Mouse (Mus musculus): ENCODE measurements at regions not wholly inside any gene's neighbourhood (a gene's known extent, or its start where the extent isn't known, plus 50 kb on each side); places are given as distances from the start of the nearest gene placed in this dataset.

DNA sequence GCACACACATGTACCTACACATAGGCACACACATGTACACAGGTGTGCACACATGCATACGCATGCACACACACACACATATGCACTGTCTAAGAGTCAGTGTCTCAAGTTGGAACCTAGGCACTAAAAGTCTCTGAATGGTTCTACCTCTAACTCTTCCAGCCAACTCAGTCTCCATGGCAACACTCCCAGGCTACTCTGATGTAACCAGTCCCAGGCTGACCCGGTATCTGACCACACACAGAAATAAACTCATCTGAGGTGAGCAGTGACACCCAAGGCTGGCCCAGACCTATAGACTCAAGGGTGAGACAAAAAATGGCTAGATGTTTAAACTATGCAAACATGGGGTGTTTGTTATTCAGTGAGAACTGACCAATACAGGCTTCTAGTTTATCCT is 262.1 kb downstream of the Setd4 start:
- no peaks in the 10 kb centered on the region for H3K36me3 ChIP-seq (ENCODE audit: control insufficient read depth, insufficient read depth, low read length, poor library complexity, severe bottlenecking)
- no peak for DNase-seq (ENCODE audit: low read depth, low spot score)
- H3K9ac ChIP-seq (ENCODE audit: insufficient read depth, low read depth, low read length, poor library complexity, severe bottlenecking): no peak overlapping the region
- H3K27ac ChIP-seq (ENCODE audit: insufficient read depth, low read depth, low read length, poor library complexity, severe bottlenecking): no peak overlapping the region
- in situ Hi-C loops (cut with MboI; ENCODE audit: low sequenced_read_pairs in 2 of 2, unreplicated experiment in 2 of 2): no loop called here
- no peak overlapping the region for H3K4me3 ChIP-seq (ENCODE audit: insufficient read depth in 1 of 2, low read depth in 1 of 2, low read length in 2 of 2, poor library complexity in 1 of 2, severe bottlenecking in 1 of 2)
- no peaks in the 10 kb centered on the region for H3K9me3 ChIP-seq (ENCODE audit: control insufficient read depth, insufficient read depth, low read depth, low read length)
- TF ChIP-seq ZC3H11A (IDR thresholded peaks at IDR 0.05; ENCODE audit: borderline replicate concordance, low read depth, low read length) (no peak), ZNF384 (IDR thresholded peaks at IDR 0.05; ENCODE audit: low read depth, low read length) (no peak), MAFK (IDR thresholded peaks at IDR 0.05; ENCODE audit: insufficient read depth, low read depth, low read length) (no peak), CHD2 (IDR thresholded peaks at IDR 0.05; ENCODE audit: low read depth, low read length) (no peak), HCFC1 (IDR thresholded peaks at IDR 0.05; ENCODE audit: borderline replicate concordance, insufficient read depth, low read length) (no peak)
- no peaks in the 10 kb centered on the region for H3K4me1 ChIP-seq (ENCODE audit: control insufficient read depth in 2 of 2, insufficient read depth in 2 of 2, low read length in 2 of 2, poor library complexity in 1 of 2)

DNA sequence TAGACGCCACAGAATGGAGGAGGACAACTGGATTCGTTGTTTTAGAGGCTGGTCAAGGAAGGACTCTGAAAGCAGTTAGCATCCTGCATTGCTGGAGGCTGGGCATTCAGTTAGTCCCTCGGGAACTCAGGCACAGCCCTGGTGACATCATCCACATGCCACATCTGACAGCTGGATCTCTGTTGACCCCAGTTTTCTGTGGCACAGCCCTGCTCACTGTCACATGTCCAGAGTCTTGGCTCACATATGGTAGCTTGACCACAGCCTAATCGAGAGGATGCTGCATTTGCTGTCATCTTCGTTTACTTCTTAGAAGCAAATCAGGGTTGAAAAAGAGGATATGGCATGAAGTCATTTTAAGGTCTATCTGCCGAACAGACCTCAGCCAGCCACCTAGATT is 265.1 kb downstream of the Setd4 start:
- Histone ChIP-seq H3K27ac (ENCODE audit: insufficient read depth, low read depth, low read length, poor library complexity, severe bottlenecking) (no peak overlapping the region), H3K9me3 (ENCODE audit: control insufficient read depth, insufficient read depth, low read depth, low read length) (no peaks in the 10 kb centered on the region)
- TF ChIP-seq CHD2 (IDR thresholded peaks at IDR 0.05; ENCODE audit: low read depth, low read length): no peak
- no peak for TF ChIP-seq ZC3H11A (IDR thresholded peaks at IDR 0.05; ENCODE audit: borderline replicate concordance, low read depth, low read length)
- TF ChIP-seq HCFC1 (IDR thresholded peaks at IDR 0.05; ENCODE audit: borderline replicate concordance, insufficient read depth, low read length): no peak
- TF ChIP-seq ZNF384 (IDR thresholded peaks at IDR 0.05; ENCODE audit: low read depth, low read length): no peak
- TF ChIP-seq MAFK (IDR thresholded peaks at IDR 0.05; ENCODE audit: insufficient read depth, low read depth, low read length): no peak

DNA sequence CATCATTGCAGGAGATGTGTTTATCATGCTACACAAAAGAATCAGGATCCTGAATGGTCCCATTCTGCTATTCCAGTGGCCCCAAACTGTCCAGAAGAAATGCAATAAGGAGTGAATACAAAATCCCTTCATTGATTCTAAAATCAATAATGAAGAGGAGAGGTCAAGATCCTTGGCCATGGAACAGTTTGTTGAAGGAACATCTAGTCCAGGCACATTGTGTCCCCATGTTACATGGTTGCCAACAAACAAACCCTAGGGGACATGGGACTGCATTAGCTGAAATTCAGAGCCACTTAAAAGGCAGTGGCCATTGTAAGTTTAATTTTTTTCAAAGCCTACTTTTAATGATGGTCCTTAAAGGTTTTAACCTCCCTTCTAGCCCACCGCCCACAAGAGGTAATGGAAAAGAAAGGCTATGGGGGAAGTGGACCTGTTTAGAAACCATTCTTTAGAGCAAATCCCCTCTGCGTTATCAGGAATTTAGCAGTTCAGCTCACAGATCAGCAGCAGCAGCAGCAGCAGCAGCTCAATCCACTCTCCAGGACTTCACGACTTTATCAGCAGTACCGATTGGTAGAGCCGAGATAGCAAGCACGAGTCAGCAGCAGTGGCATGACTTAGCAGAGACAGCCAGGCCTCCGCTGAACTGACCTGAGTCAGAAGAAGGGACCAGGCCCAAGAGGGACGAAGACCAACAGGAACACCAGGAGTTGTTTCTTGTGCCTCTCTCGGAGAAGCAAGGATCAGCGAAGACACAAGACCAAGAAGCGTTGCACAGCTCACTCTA is 268.3 kb downstream of the Setd4 start:
- no peaks in the 10 kb centered on the region for H3K4me1 ChIP-seq (ENCODE audit: control insufficient read depth in 2 of 2, insufficient read depth in 2 of 2, low read length in 2 of 2, poor library complexity in 1 of 2)
- no peak for DNase-seq (ENCODE audit: low read depth, low spot score)
- H3K36me3 ChIP-seq (ENCODE audit: control insufficient read depth, insufficient read depth, low read length, poor library complexity, severe bottlenecking): no peaks in the 10 kb centered on the region
- H3K27ac ChIP-seq (ENCODE audit: insufficient read depth, low read depth, low read length, poor library complexity, severe bottlenecking): no peak overlapping the region
- in situ Hi-C loops (cut with MboI; ENCODE audit: low sequenced_read_pairs in 2 of 2, unreplicated experiment in 2 of 2): no loop called here
- TF ChIP-seq HCFC1 (IDR thresholded peaks at IDR 0.05; ENCODE audit: borderline replicate concordance, insufficient read depth, low read length): no peak
- no peak for TF ChIP-seq ZNF384 (IDR thresholded peaks at IDR 0.05; ENCODE audit: low read depth, low read length)
- no peak for TF ChIP-seq ZC3H11A (IDR thresholded peaks at IDR 0.05; ENCODE audit: borderline replicate concordance, low read depth, low read length)
- TF ChIP-seq CHD2 (IDR thresholded peaks at IDR 0.05; ENCODE audit: low read depth, low read length): no peak
- no peak for TF ChIP-seq MAFK (IDR thresholded peaks at IDR 0.05; ENCODE audit: insufficient read depth, low read depth, low read length)
- no peak overlapping the region for H3K4me3 ChIP-seq (ENCODE audit: insufficient read depth in 1 of 2, low read depth in 1 of 2, low read length in 2 of 2, poor library complexity in 1 of 2, severe bottlenecking in 1 of 2)
- H3K9ac ChIP-seq (ENCODE audit: insufficient read depth, low read depth, low read length, poor library complexity, severe bottlenecking): no peak overlapping the region
- no peaks in the 10 kb centered on the region for H3K9me3 ChIP-seq (ENCODE audit: control insufficient read depth, insufficient read depth, low read depth, low read length)

More for the DNA sequence above, 265.1 kb downstream of the Setd4 start:
- no peaks in the 10 kb centered on the region for H3K36me3 ChIP-seq (ENCODE audit: control insufficient read depth, insufficient read depth, low read length, poor library complexity, severe bottlenecking)
- no peak for DNase-seq (ENCODE audit: low read depth, low spot score)
- no peaks in the 10 kb centered on the region for H3K4me1 ChIP-seq (ENCODE audit: control insufficient read depth in 2 of 2, insufficient read depth in 2 of 2, low read length in 2 of 2, poor library complexity in 1 of 2)
- no peak overlapping the region for H3K9ac ChIP-seq (ENCODE audit: insufficient read depth, low read depth, low read length, poor library complexity, severe bottlenecking)
- in situ Hi-C loops (cut with MboI; ENCODE audit: low sequenced_read_pairs in 2 of 2, unreplicated experiment in 2 of 2): no loop called here
- H3K4me3 ChIP-seq (ENCODE audit: insufficient read depth in 1 of 2, low read depth in 1 of 2, low read length in 2 of 2, poor library complexity in 1 of 2, severe bottlenecking in 1 of 2): no peak overlapping the region

DNA sequence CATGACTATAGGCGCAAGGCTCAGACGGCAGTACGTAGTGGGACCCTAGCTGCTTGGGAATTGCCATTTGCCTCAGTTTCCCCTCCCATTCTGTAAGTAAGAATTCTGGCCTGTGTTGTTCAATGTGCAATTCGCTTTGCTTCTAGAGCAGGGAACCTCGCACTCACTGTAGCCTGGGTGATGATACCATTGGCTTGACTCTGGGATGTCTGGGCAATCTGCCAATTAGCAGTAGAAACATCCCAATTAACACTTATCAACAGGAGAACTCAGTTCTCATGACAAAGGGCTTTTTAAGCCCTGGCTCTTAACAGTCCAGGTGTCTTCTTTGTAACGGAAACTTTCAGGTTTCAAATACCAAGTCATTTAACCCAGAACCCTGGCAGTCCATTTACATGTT is 270.2 kb downstream of the Setd4 start:
- in situ Hi-C loops (cut with MboI; ENCODE audit: low sequenced_read_pairs in 2 of 2, unreplicated experiment in 2 of 2): no loop called here
- Histone ChIP-seq H3K4me3 (ENCODE audit: insufficient read depth in 1 of 2, low read depth in 1 of 2, low read length in 2 of 2, poor library complexity in 1 of 2, severe bottlenecking in 1 of 2) (no peak overlapping the region), H3K27ac (ENCODE audit: insufficient read depth, low read depth, low read length, poor library complexity, severe bottlenecking) (no peak overlapping the region), H3K4me1 (ENCODE audit: control insufficient read depth in 2 of 2, insufficient read depth in 2 of 2, low read length in 2 of 2, poor library complexity in 1 of 2) (no peaks in the 10 kb centered on the region), H3K9ac (ENCODE audit: insufficient read depth, low read depth, low read length, poor library complexity, severe bottlenecking) (no peak overlapping the region), H3K36me3 (ENCODE audit: control insufficient read depth, insufficient read depth, low read length, poor library complexity, severe bottlenecking) (no peaks in the 10 kb centered on the region), H3K9me3 (ENCODE audit: control insufficient read depth, insufficient read depth, low read depth, low read length) (no peaks in the 10 kb centered on the region)
- TF ChIP-seq ZNF384 (IDR thresholded peaks at IDR 0.05; ENCODE audit: low read depth, low read length) (no peak), HCFC1 (IDR thresholded peaks at IDR 0.05; ENCODE audit: borderline replicate concordance, insufficient read depth, low read length) (no peak), MAFK (IDR thresholded peaks at IDR 0.05; ENCODE audit: insufficient read depth, low read depth, low read length) (no peak), CHD2 (IDR thresholded peaks at IDR 0.05; ENCODE audit: low read depth, low read length) (no peak), ZC3H11A (IDR thresholded peaks at IDR 0.05; ENCODE audit: borderline replicate concordance, low read depth, low read length) (no peak)
- DNase-seq (ENCODE audit: low read depth, low spot score): no peak
